Mouse (Mus musculus): ENCODE measurements around the gene Gm20696. TPM values are rescaled to one million over a fixed set of nuclear protein-coding genes. Genes with fewer than 3 reads are reported as not detected.

Gm20696 gene
- polyA plus RNA-seq, 1 experiment from 2014 or later: 6.9 TPM

GRCm38 (mm10) chr6:99347836-99348235, 318.8 kb downstream of the Gm20696 start:
- WGBS: 68% methylated on average over 10 of the region's 10 CpGs
- no peak for ATAC-seq (ENCODE audit: low FRiP score, low read depth)
- H3K4me2 ChIP-seq (replicated peaks): no peak overlapping the region
- no peaks in the 10 kb centered on the region for H3K36me3 ChIP-seq
- H3K27me3 ChIP-seq: no peaks in the 10 kb centered on the region
- no peak overlapping the region for H3K9ac ChIP-seq (replicated peaks)
- no peaks in the 10 kb centered on the region for H3K9me3 ChIP-seq
- H3K4me1 ChIP-seq: peaks cover 3% of the 10 kb centered on the region; the same call in 1 of the 2 replicates
- H3K27ac ChIP-seq (replicated peaks): no peak overlapping the region
- H3K4me3 ChIP-seq: no peak overlapping the region

- WGBS: 95% methylated on average over 7 of the region's 7 CpGs
- ATAC-seq (ENCODE audit: low FRiP score, low read depth): no peak
- H3K27ac ChIP-seq (replicated peaks): no peak overlapping the region
These were observed 321.6 kb downstream of the Gm20696 start for GRCm38 (mm10) chr6:99344966-99345365.

GRCm38 (mm10) chr6:99344357-99344756, 322.2 kb downstream of the Gm20696 start:
- no peak for ATAC-seq (ENCODE audit: low FRiP score, low read depth)
- Histone ChIP-seq H3K27me3 (no peaks in the 10 kb centered on the region), H3K36me3 (no peaks in the 10 kb centered on the region), H3K9ac (replicated peaks) (no peak overlapping the region), H3K4me1 (peaks cover 3% of the 10 kb centered on the region; the same call in 1 of the 2 replicates), H3K4me2 (replicated peaks) (no peak overlapping the region), H3K9me3 (no peaks in the 10 kb centered on the region), H3K27ac (replicated peaks) (no peak overlapping the region), H3K4me3 (no peak overlapping the region)
- 97% methylated on average over 3 of the region's 3 CpGs for WGBS

More at GRCm38 (mm10) chr6:99344966-99345365, 321.6 kb downstream of the Gm20696 start:
- Histone ChIP-seq H3K9ac (replicated peaks) (no peak overlapping the region), H3K36me3 (no peaks in the 10 kb centered on the region), H3K9me3 (no peaks in the 10 kb centered on the region), H3K4me3 (no peak overlapping the region), H3K4me1 (peaks cover 3% of the 10 kb centered on the region; the same call in 1 of the 2 replicates), H3K4me2 (replicated peaks) (no peak overlapping the region), H3K27me3 (no peaks in the 10 kb centered on the region)

GRCm38 (mm10) chr6:99343815-99344214, 322.8 kb downstream of the Gm20696 start:
- Histone ChIP-seq H3K27ac (replicated peaks) (no peak overlapping the region), H3K4me2 (replicated peaks) (no peak overlapping the region), H3K4me3 (no peak overlapping the region), H3K36me3 (no peaks in the 10 kb centered on the region), H3K27me3 (no peaks in the 10 kb centered on the region), H3K9ac (replicated peaks) (no peak overlapping the region), H3K9me3 (no peaks in the 10 kb centered on the region), H3K4me1 (peaks cover 3% of the 10 kb centered on the region; the same call in 1 of the 2 replicates)
- ATAC-seq (ENCODE audit: low FRiP score, low read depth): no peak
- WGBS: 92% methylated on average over 3 of the region's 3 CpGs

- Histone ChIP-seq H3K9ac (replicated peaks) (no peak overlapping the region), H3K36me3 (no peaks in the 10 kb centered on the region), H3K4me1 (no peaks in the 10 kb centered on the region; the same call in none of the 2 replicates), H3K4me3 (no peak overlapping the region), H3K27me3 (no peaks in the 10 kb centered on the region), H3K9me3 (no peaks in the 10 kb centered on the region), H3K4me2 (replicated peaks) (no peak overlapping the region), H3K27ac (replicated peaks) (no peak overlapping the region)
- 97% methylated on average over 3 of the region's 3 CpGs for WGBS
- no peak for ATAC-seq (ENCODE audit: low FRiP score, low read depth)
These were observed 324.2 kb downstream of the Gm20696 start for GRCm38 (mm10) chr6:99342416-99342815.

- 89% methylated on average over 4 of the region's 4 CpGs for WGBS
- Histone ChIP-seq H3K4me3 (no peak overlapping the region), H3K27ac (replicated peaks) (no peak overlapping the region), H3K36me3 (no peaks in the 10 kb centered on the region), H3K9me3 (no peaks in the 10 kb centered on the region), H3K27me3 (no peaks in the 10 kb centered on the region), H3K9ac (replicated peaks) (no peak overlapping the region), H3K4me1 (no peaks in the 10 kb centered on the region; the same call in 1 of the 2 replicates), H3K4me2 (replicated peaks) (no peak overlapping the region)
- ATAC-seq (ENCODE audit: low FRiP score, low read depth): no peak
These were observed 325.7 kb downstream of the Gm20696 start for GRCm38 (mm10) chr6:99340902-99341301.

GRCm38 (mm10) chr6:99339986-99340721, 326.4 kb downstream of the Gm20696 start:
- H3K27ac ChIP-seq (replicated peaks): no peak overlapping the region
- H3K27me3 ChIP-seq: no peaks in the 10 kb centered on the region
- H3K9ac ChIP-seq (replicated peaks): no peak overlapping the region
- no peak overlapping the region for H3K4me3 ChIP-seq
- H3K4me1 ChIP-seq: no peaks in the 10 kb centered on the region; the same call in 1 of the 2 replicates
- H3K9me3 ChIP-seq: no peaks in the 10 kb centered on the region
- no peak overlapping the region for H3K4me2 ChIP-seq (replicated peaks)
- WGBS: 89% methylated on average over 10 of the region's 10 CpGs
- no peaks in the 10 kb centered on the region for H3K36me3 ChIP-seq
- no peak for ATAC-seq (ENCODE audit: low FRiP score, low read depth)

GRCm38 (mm10) chr6:99339343-99339620, 327.3 kb downstream of the Gm20696 start:
- Histone ChIP-seq H3K27ac (replicated peaks) (no peak overlapping the region), H3K27me3 (no peaks in the 10 kb centered on the region), H3K4me2 (replicated peaks) (no peak overlapping the region), H3K4me3 (no peak overlapping the region), H3K9me3 (no peaks in the 10 kb centered on the region), H3K9ac (replicated peaks) (no peak overlapping the region), H3K36me3 (no peaks in the 10 kb centered on the region), H3K4me1 (no peaks in the 10 kb centered on the region; the same call in 1 of the 2 replicates)
- WGBS: 69% methylated on average over 5 of the region's 5 CpGs
- no peak for ATAC-seq (ENCODE audit: low FRiP score, low read depth)

GRCm38 (mm10) chr6:99338593-99339342, 327.8 kb downstream of the Gm20696 start:
- no peaks in the 10 kb centered on the region for H3K9me3 ChIP-seq

GRCm38 (mm10) chr6:99338174-99338573, 328.4 kb downstream of the Gm20696 start:
- no peaks in the 10 kb centered on the region for H3K9me3 ChIP-seq
- H3K27me3 ChIP-seq: no peaks in the 10 kb centered on the region
- WGBS: 63% methylated on average over 3 of the region's 3 CpGs
- no peak overlapping the region for H3K27ac ChIP-seq (replicated peaks)
- no peaks in the 10 kb centered on the region; the same call in 1 of the 2 replicates for H3K4me1 ChIP-seq
- H3K4me3 ChIP-seq: no peak overlapping the region
- H3K36me3 ChIP-seq: no peaks in the 10 kb centered on the region
- H3K4me2 ChIP-seq (replicated peaks): no peak overlapping the region
- ATAC-seq (ENCODE audit: low FRiP score, low read depth): no peak
- no peak overlapping the region for H3K9ac ChIP-seq (replicated peaks)

More at GRCm38 (mm10) chr6:99338593-99339342, 327.8 kb downstream of the Gm20696 start:
- Histone ChIP-seq H3K27me3 (no peaks in the 10 kb centered on the region), H3K4me3 (no peak overlapping the region), H3K4me2 (replicated peaks) (no peak overlapping the region), H3K9ac (replicated peaks) (no peak overlapping the region), H3K36me3 (no peaks in the 10 kb centered on the region), H3K27ac (replicated peaks) (no peak overlapping the region), H3K4me1 (no peaks in the 10 kb centered on the region; the same call in 1 of the 2 replicates)
- WGBS: 70% methylated on average over 9 of the region's 9 CpGs
- no peak for ATAC-seq (ENCODE audit: low FRiP score, low read depth)

GRCm38 (mm10) chr6:99337575-99337974, 329.0 kb downstream of the Gm20696 start:
- Histone ChIP-seq H3K9ac (replicated peaks) (no peak overlapping the region), H3K36me3 (no peaks in the 10 kb centered on the region), H3K4me1 (no peaks in the 10 kb centered on the region; the same call in 1 of the 2 replicates), H3K27me3 (no peaks in the 10 kb centered on the region), H3K4me2 (replicated peaks) (no peak overlapping the region), H3K27ac (replicated peaks) (no peak overlapping the region), H3K9me3 (no peaks in the 10 kb centered on the region), H3K4me3 (no peak overlapping the region)
- ATAC-seq (ENCODE audit: low FRiP score, low read depth): no peak
- WGBS: 63% methylated on average over 6 of the region's 6 CpGs

GRCm38 (mm10) chr6:99336191-99336590, 330.4 kb downstream of the Gm20696 start:
- no peaks in the 10 kb centered on the region for H3K27me3 ChIP-seq
- 68% methylated on average over 5 of the region's 5 CpGs for WGBS

More at GRCm38 (mm10) chr6:99336191-99336590, 330.4 kb downstream of the Gm20696 start:
- no peaks in the 10 kb centered on the region for H3K9me3 ChIP-seq
- no peak overlapping the region for H3K4me2 ChIP-seq (replicated peaks)
- no peak overlapping the region for H3K9ac ChIP-seq (replicated peaks)
- no peak overlapping the region for H3K27ac ChIP-seq (replicated peaks)
- no peaks in the 10 kb centered on the region; the same call in 1 of the 2 replicates for H3K4me1 ChIP-seq
- no peaks in the 10 kb centered on the region for H3K36me3 ChIP-seq
- no peak for ATAC-seq (ENCODE audit: low FRiP score, low read depth)
- no peak overlapping the region for H3K4me3 ChIP-seq

All from midbrain, embryonic 12.5 days (tissue).